Mouse (Mus musculus) hindbrain, embryonic 11.5 days (tissue): Measurements from ENCODE around the gene Olfr462. TPM values are rescaled to one million over a fixed set of nuclear protein-coding genes. Genes with fewer than 3 reads are reported as not detected.

ENCODE experiments used
- ATAC-seq: fragments of 200-750 bp; cut with Nextera tagmentation; 2 replicates; pipeline ENCODE4 v1.8.0; 2017; ENCODE audit warnings: mild to moderate bottlenecking, moderate TSS enrichment, moderate library complexity; ENCODE audit not compliant: low FRiP score
- DNase-seq: peaks from one replicate; pipeline ENCODE4 v3.0.0-alpha.2; 2015; ENCODE audit warnings: low spot score
- H3K27ac ChIP-seq: fragments of 300-500 bp; sonication (generic); 2 replicates; pipeline ENCODE4 v1.5.1; 2014; ENCODE audit warnings: mild to moderate bottlenecking, low read depth, low read length
- H3K27me3 ChIP-seq: fragments of 300-500 bp; sonication (generic); 2 replicates; pipeline ENCODE4 v1.6.1; 2014; ENCODE audit warnings: mild to moderate bottlenecking, low read length, moderate library complexity, mixed read lengths; ENCODE audit not compliant: control insufficient read depth, insufficient read depth
- H3K36me3 ChIP-seq: fragments of 300-500 bp; sonication (generic); 2 replicates; pipeline ENCODE4 v1.6.1; 2014; ENCODE audit warnings: mild to moderate bottlenecking, low read length, moderate library complexity, mixed read lengths; ENCODE audit not compliant: control insufficient read depth, insufficient read depth
- H3K4me1 ChIP-seq: fragments of 300-500 bp; sonication (generic); replicated peaks from 2 replicates; pipeline ENCODE4 v1.6.1; 2014; ENCODE audit warnings: low read length, mixed read lengths; ENCODE audit not compliant: control insufficient read depth, insufficient read depth
- H3K4me2 ChIP-seq: fragments of 300-500 bp; sonication (generic); replicated peaks from 2 replicates; pipeline ENCODE4 v1.6.1; 2014; ENCODE audit warnings: mild to moderate bottlenecking, low read depth, low read length
- H3K4me3 ChIP-seq: fragments of 300-500 bp; sonication (generic); 2 replicates; pipeline ENCODE4 v1.5.1; 2014; ENCODE audit warnings: low read depth, low read length
- H3K9ac ChIP-seq: fragments of 300-500 bp; sonication (generic); 2 replicates; pipeline ENCODE4 v1.6.1; 2014; ENCODE audit warnings: low read depth, low read length
- H3K9me3 ChIP-seq: fragments of 300-500 bp; sonication (generic); 2 replicates; pipeline ENCODE4 v1.6.1; 2016; ENCODE audit warnings: low read length; ENCODE audit not compliant: control insufficient read depth
- WGBS: fragments of 180-500 bp; shearing (Covaris S2); extraction: QIAGEN DNeasy Blood & Tissue Kit; methylation state at CpG from one replicate; pipeline ENCODE4 v1.1.7; 2014; 5-methylcytosine and 5-hydroxymethylcytosine counted together
- polyA plus RNA-seq: library from polyadenylated mRNA; unstranded; fragments of >200 nt; fragmentation: Nextera tagmentation; extraction: Ambion mirVana; gene quantifications from 2 replicates; pipeline ENCODE4 v1.2.1, GENCODE M21; 2014

Olfr462 gene
- polyA plus RNA-seq, 1 experiment from 2014 or later, result not detected

GRCm38 (mm10) chr11:87840676-87841075 is 51.4 kb downstream of the Olfr462 start:
- Histone ChIP-seq H3K4me1 (no peaks in the 10 kb centered on the region), H3K27me3 (no peaks in the 10 kb centered on the region), H3K4me2 (no peak overlapping the region), H3K9me3 (no peaks in the 10 kb centered on the region), H3K4me3 (no peak overlapping the region), H3K9ac (no peak overlapping the region), H3K36me3 (no peaks in the 10 kb centered on the region), H3K27ac (no peak overlapping the region)
- DNase-seq, result no peak
- ATAC-seq, result no peak
- WGBS, result 89% methylated on average over 8 of the region's 8 CpGs

Other genes with a start within 250 kb of the Olfr462 start
- 1.1 and 1.5 TPM in 2 replicates for gene Rnf43, start 229.5 kb downstream of the Olfr462 start, polyA plus RNA-seq
- gene Supt4a, start 154.7 kb downstream of the Olfr462 start, polyA plus RNA-seq, result 162 and 169 TPM in 2 replicates
- 6.4 and 10.0 TPM in 2 replicates for gene Tspoap1, start 131.7 kb downstream of the Olfr462 start, polyA plus RNA-seq
- gene Mpo, start 98.7 kb downstream of the Olfr462 start, polyA plus RNA-seq, result 2.8 and 5.3 TPM in 2 replicates
- gene Lpo, start 64.0 kb downstream of the Olfr462 start, polyA plus RNA-seq, result 0.70 and 0.73 TPM in 2 replicates
- gene Mks1, start 39.1 kb downstream of the Olfr462 start, polyA plus RNA-seq, result 13.2 and 16.2 TPM in 2 replicates
- 0.07 TPM in 1 of 2 replicates, not detected in the other for gene Epx, start 16.7 kb downstream of the Olfr462 start, polyA plus RNA-seq
- gene Olfr463, start 5.1 kb upstream of the Olfr462 start, polyA plus RNA-seq, result not detected in 2 replicates
- not detected in 2 replicates for gene Olfr464, start 28.7 kb upstream of the Olfr462 start, polyA plus RNA-seq
- gene Dynll2, start 95.3 kb upstream of the Olfr462 start, polyA plus RNA-seq, result 25.4 and 26.1 TPM in 2 replicates
- gene Srsf1, start 155.1 kb upstream of the Olfr462 start, polyA plus RNA-seq, result 493 and 503 TPM in 2 replicates
- gene Vezf1, start 176.0 kb upstream of the Olfr462 start, polyA plus RNA-seq, result 77.7 and 80.7 TPM in 2 replicates
- gene Cuedc1, start 205.8 kb upstream of the Olfr462 start, polyA plus RNA-seq, result 17.6 TPM in 2 replicates